Mouse (Mus musculus): ENCODE measurements around the gene Etv6. TPM values are rescaled to one million over a fixed set of nuclear protein-coding genes. Genes with fewer than 3 reads are reported as not detected.

Gene Etv6
- total RNA-seq, 2 experiments from 2014 or later = 6.1 to 6.7 TPM

GRCm38 (mm10) chr6:134189575-134190132, 154.2 kb downstream of the Etv6 start:
- DNase-seq = no peak
- intact Hi-C loops (cut with DNase I) = no loop called here

- DNase-seq = no peak
- intact Hi-C loops (cut with DNase I) = no loop called here
Measured at GRCm38 (mm10) chr6:134190597-134191278, 155.2 kb downstream of the Etv6 start.

- intact Hi-C loops (cut with DNase I) = no loop called here
- DNase-seq = no peak
Measured at GRCm38 (mm10) chr6:134192710-134193109, 157.2 kb downstream of the Etv6 start.

- no peak for DNase-seq
- intact Hi-C loops (cut with DNase I) = no loop called here
Measured at GRCm38 (mm10) chr6:134199895-134200294, 164.4 kb downstream of the Etv6 start.

- DNase-seq = no peak
- intact Hi-C loops (cut with DNase I) = no loop called here
Measured at GRCm38 (mm10) chr6:134200577-134200976, 165.1 kb downstream of the Etv6 start.

GRCm38 (mm10) chr6:134202176-134202575, 166.7 kb downstream of the Etv6 start:
- intact Hi-C loops (cut with DNase I) = no loop called here
- DNase-seq = no peak

GRCm38 (mm10) chr6:134205163-134205562, 169.7 kb downstream of the Etv6 start:
- intact Hi-C loops (cut with DNase I) = no loop called here
- no peak for DNase-seq

GRCm38 (mm10) chr6:134205726-134206125, 170.2 kb downstream of the Etv6 start:
- no peak for DNase-seq
- intact Hi-C loops (cut with DNase I) = no loop called here

GRCm38 (mm10) chr6:134206251-134206650, 170.8 kb downstream of the Etv6 start:
- intact Hi-C loops (cut with DNase I) = no loop called here
- no peak for DNase-seq

- peak; percentile 36 to 39 for DNase-seq
- intact Hi-C loops (cut with DNase I) = no loop called here
Measured at GRCm38 (mm10) chr6:134207391-134208179, 172.1 kb downstream of the Etv6 start.

- intact Hi-C loops (cut with DNase I) = no loop called here
- no peak for DNase-seq
Measured at GRCm38 (mm10) chr6:134208180-134208952, 172.9 kb downstream of the Etv6 start.

GRCm38 (mm10) chr6:134210675-134211457, 175.4 kb downstream of the Etv6 start:
- intact Hi-C loops (cut with DNase I) = no loop called here
- DNase-seq = no peak

GRCm38 (mm10) chr6:134211458-134211776, 175.9 kb downstream of the Etv6 start:
- DNase-seq = no peak
- intact Hi-C loops (cut with DNase I) = no loop called here

GRCm38 (mm10) chr6:134217747-134218146, 182.2 kb downstream of the Etv6 start:
- intact Hi-C loops (cut with DNase I) = no loop called here
- DNase-seq = no peak

GRCm38 (mm10) chr6:134218441-134218840, 182.9 kb downstream of the Etv6 start:
- DNase-seq = no peak
- intact Hi-C loops (cut with DNase I) = no loop called here

- DNase-seq = no peak
- intact Hi-C loops (cut with DNase I) = no loop called here
Measured at GRCm38 (mm10) chr6:134219358-134219757, 183.9 kb downstream of the Etv6 start.

- no peak for DNase-seq
- intact Hi-C loops (cut with DNase I) = no loop called here
Measured at GRCm38 (mm10) chr6:134220209-134220777, 184.8 kb downstream of the Etv6 start.

GRCm38 (mm10) chr6:134222248-134222929, 186.9 kb downstream of the Etv6 start:
- no peak for DNase-seq
- intact Hi-C loops (cut with DNase I) = no loop called here

GRCm38 (mm10) chr6:134225564-134225963, 190.1 kb downstream of the Etv6 start:
- intact Hi-C loops (cut with DNase I) = no loop called here

More at GRCm38 (mm10) chr6:134225564-134225963, 190.1 kb downstream of the Etv6 start:
- no peak for DNase-seq
